In the genomic region with DNA sequence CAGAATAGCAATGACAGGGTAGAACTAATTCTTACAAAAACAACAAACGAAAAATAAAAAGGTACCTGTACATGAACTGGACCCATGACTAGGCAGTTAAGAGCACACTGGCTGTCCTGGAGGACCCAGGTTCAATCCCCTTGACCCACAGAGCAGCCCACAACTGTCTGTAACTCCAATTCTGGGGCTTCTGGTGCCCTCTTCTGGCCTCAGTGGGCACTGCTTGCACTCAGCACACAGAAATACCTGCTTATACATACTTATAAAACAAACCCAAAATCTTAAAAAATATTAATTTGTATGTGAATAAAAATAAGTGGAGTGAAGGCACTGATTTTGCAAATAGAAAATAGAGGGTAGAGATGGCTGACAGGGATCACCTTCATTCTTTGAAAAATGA, we compare ENCODE assay signal across 10 mouse cellular contexts. TPM values are rescaled to one million over a fixed set of nuclear protein-coding genes. Genes with fewer than 3 reads are reported as not detected.
DNase-seq lines count a peak whose midpoint lies in the region; ATAC-seq and TF ChIP-seq lines count a peak whose summit lies in the region.
"Had no signal": no experiment of that assay in that cellular context is flagged by ENCODE, and none has a peak within 500 bp of the region (broad histone marks: within the 10 kb centered on the region; RNA-seq: fewer than 3 reads in every experiment).

No protein-coding gene starts in this region.

- no peak overlapping the region for H3K4me3 ChIP-seq in hindbrain, embryonic 11.5 days (ENCODE audit: low read depth, low read length)
- no peak overlapping the region for H3K4me3 ChIP-seq in hindbrain, embryonic 12.5 days
- no peak overlapping the region for H3K4me3 ChIP-seq in midbrain, postnatal 0 days (ENCODE audit: low read depth, low read length)
- no peak overlapping the region for H3K4me3 ChIP-seq in midbrain, embryonic 16.5 days (ENCODE audit: low read depth, low read length)
- no peak overlapping the region for H3K4me3 ChIP-seq in MEL (ENCODE audit: control insufficient read depth in 1 of 2, insufficient read depth in 1 of 2, low read depth in 2 of 2, low read length in 2 of 2)
- H3K4me3 ChIP-seq: midbrain, embryonic 10.5 days had no signal

- peak; percentile 94 for TF ChIP-seq RAD21 in MEL (IDR thresholded peaks at IDR 0.05; ENCODE audit: low read depth, low read length)

- H3K9me3 ChIP-seq in hindbrain, embryonic 11.5 days (ENCODE audit: control insufficient read depth, low read length): no peaks in the 10 kb centered on the region
- no peaks in the 10 kb centered on the region for H3K9me3 ChIP-seq in hindbrain, embryonic 12.5 days (replicated peaks)
- no peaks in the 10 kb centered on the region for H3K9me3 ChIP-seq in midbrain, postnatal 0 days (ENCODE audit: low read length)
- H3K9me3 ChIP-seq in midbrain, embryonic 16.5 days (replicated peaks; ENCODE audit: control insufficient read depth, low read length, poor library complexity, severe bottlenecking): no peaks in the 10 kb centered on the region
- H3K9me3 ChIP-seq in MEL (replicated peaks; ENCODE audit: insufficient read depth, low read length): no peaks in the 10 kb centered on the region
- H3K9me3 ChIP-seq: midbrain, embryonic 10.5 days had no signal

- H3K27ac ChIP-seq in hindbrain, embryonic 11.5 days (ENCODE audit: low read depth, low read length): no peak overlapping the region
- H3K27ac ChIP-seq in hindbrain, embryonic 12.5 days: no peak overlapping the region
- no peak overlapping the region for H3K27ac ChIP-seq in midbrain, postnatal 0 days (ENCODE audit: low read depth, low read length)
- no peak overlapping the region for H3K27ac ChIP-seq in midbrain, embryonic 16.5 days (ENCODE audit: low read length)
- no peak overlapping the region for H3K27ac ChIP-seq in MEL (ENCODE audit: control insufficient read depth, low read depth, low read length)
- H3K27ac ChIP-seq: midbrain, embryonic 10.5 days had no signal

- peak; percentile 61 for TF ChIP-seq CTCF in midbrain, postnatal 0 days (IDR thresholded peaks at IDR 0.05)
- peak; percentile 65 to 91 (median 89) for TF ChIP-seq CTCF in MEL (IDR thresholded peaks at IDR 0.05 in 2 of 3, conservative IDR thresholded peaks at IDR 0.05 in 1 of 3; ENCODE audit: control insufficient read depth in 1 of 3, insufficient read depth in 1 of 3, low read depth in 2 of 3, low read length in 3 of 3, poor library complexity in 1 of 3, severe bottlenecking in 1 of 3)

- 61% methylated on average over 1 of the region's 1 CpGs for WGBS in hindbrain, embryonic 11.5 days
- 78% methylated on average over 1 of the region's 1 CpGs for WGBS in hindbrain, embryonic 12.5 days
- WGBS in midbrain, postnatal 0 days: 77% methylated on average over 1 of the region's 1 CpGs
- WGBS in midbrain, embryonic 16.5 days: 71% methylated on average over 1 of the region's 1 CpGs

- TF ChIP-seq POLR2A in MEL (IDR thresholded peaks at IDR 0.05; ENCODE audit: control insufficient read depth in 1 of 2, insufficient read depth in 1 of 2, low read depth in 1 of 2, low read length in 2 of 2, poor library complexity in 1 of 2): no peak

- no peak for TF ChIP-seq EP300 in MEL (IDR thresholded peaks at IDR 0.05; ENCODE audit: low read depth in 1 of 2, low read length in 2 of 2)

- DNase-seq in hindbrain, embryonic 11.5 days (ENCODE audit: low spot score): peak; percentile 36
- no peak for DNase-seq in midbrain, postnatal 0 days (ENCODE audit: low spot score)
- DNase-seq in MEL (ENCODE audit: low read depth, low spot score): peak; percentile 61
- DNase-seq in right cerebral cortex, adult 18-20 months: no peak

- H3K36me3 ChIP-seq in hindbrain, embryonic 11.5 days (ENCODE audit: control insufficient read depth, insufficient read depth, low read length): no peaks in the 10 kb centered on the region
- H3K36me3 ChIP-seq in hindbrain, embryonic 12.5 days: no peaks in the 10 kb centered on the region
- no peaks in the 10 kb centered on the region for H3K36me3 ChIP-seq in midbrain, postnatal 0 days (ENCODE audit: insufficient read depth, low read length)
- no peaks in the 10 kb centered on the region for H3K36me3 ChIP-seq in midbrain, embryonic 16.5 days (ENCODE audit: control insufficient read depth, insufficient read depth, low read length)
- H3K36me3 ChIP-seq in MEL (ENCODE audit: control insufficient read depth in 1 of 2, insufficient read depth in 2 of 2, low read length in 2 of 2): no peaks in the 10 kb centered on the region
- H3K36me3 ChIP-seq: midbrain, embryonic 10.5 days had no signal

- H3K27me3 ChIP-seq in hindbrain, embryonic 11.5 days (ENCODE audit: control insufficient read depth, insufficient read depth, low read length): no peaks in the 10 kb centered on the region
- H3K27me3 ChIP-seq in hindbrain, embryonic 12.5 days: no peaks in the 10 kb centered on the region
- no peaks in the 10 kb centered on the region for H3K27me3 ChIP-seq in midbrain, postnatal 0 days (ENCODE audit: insufficient read depth, low read length)
- no peaks in the 10 kb centered on the region for H3K27me3 ChIP-seq in midbrain, embryonic 16.5 days (ENCODE audit: control insufficient read depth, insufficient read depth, low read depth, low read length)
- no peaks in the 10 kb centered on the region for H3K27me3 ChIP-seq in MEL (ENCODE audit: control insufficient read depth in 1 of 2, insufficient read depth in 2 of 2, low read length in 2 of 2)

- no peaks in the 10 kb centered on the region for H3K4me1 ChIP-seq in hindbrain, embryonic 11.5 days (replicated peaks; ENCODE audit: control insufficient read depth, insufficient read depth, low read length)
- peaks cover 3% of the 10 kb centered on the region; the same call in 1 of the 2 replicates for H3K4me1 ChIP-seq in hindbrain, embryonic 12.5 days
- H3K4me1 ChIP-seq in midbrain, postnatal 0 days (ENCODE audit: insufficient read depth, low read length): no peaks in the 10 kb centered on the region
- H3K4me1 ChIP-seq in midbrain, embryonic 16.5 days (ENCODE audit: control insufficient read depth, insufficient read depth, low read length): peaks cover 4% of the 10 kb centered on the region; the same call in 1 of the 2 replicates
- H3K4me1 ChIP-seq in MEL (ENCODE audit: control insufficient read depth in 1 of 2, insufficient read depth in 2 of 2, low read length in 2 of 2): no peaks in the 10 kb centered on the region; a peak in 1 of 4 replicates

- no peaks in the 10 kb centered on the region for H3K79me2 ChIP-seq in MEL (ENCODE audit: control insufficient read depth, insufficient read depth, low read length, poor library complexity)

- no peak overlapping the region for H3K9ac ChIP-seq in hindbrain, embryonic 11.5 days (ENCODE audit: low read depth, low read length)
- no peak overlapping the region for H3K9ac ChIP-seq in hindbrain, embryonic 12.5 days
- H3K9ac ChIP-seq in midbrain, postnatal 0 days (replicated peaks; ENCODE audit: low read length, poor library complexity, severe bottlenecking): no peak overlapping the region
- H3K9ac ChIP-seq in midbrain, embryonic 16.5 days (ENCODE audit: low read depth, low read length): no peak overlapping the region
- H3K9ac ChIP-seq in MEL (ENCODE audit: control insufficient read depth, low read depth, low read length, poor library complexity, severe bottlenecking): no peak overlapping the region

- H3K4me2 ChIP-seq in hindbrain, embryonic 11.5 days (replicated peaks; ENCODE audit: low read depth, low read length): no peak overlapping the region
- H3K4me2 ChIP-seq in hindbrain, embryonic 12.5 days (replicated peaks): no peak overlapping the region
- no peak overlapping the region for H3K4me2 ChIP-seq in midbrain, postnatal 0 days (ENCODE audit: low read depth, low read length, poor library complexity, severe bottlenecking)
- no peak overlapping the region for H3K4me2 ChIP-seq in midbrain, embryonic 16.5 days (ENCODE audit: low read length)

- no peak for ATAC-seq in hindbrain, embryonic 11.5 days (ENCODE audit: low FRiP score)
- no peak for ATAC-seq in hindbrain, embryonic 12.5 days (ENCODE audit: low FRiP score)
- ATAC-seq in midbrain, postnatal 0 days (ENCODE audit: low FRiP score): no peak
- ATAC-seq in midbrain, embryonic 16.5 days: no peak
- ATAC-seq in megakaryocyte-erythroid progenitor cell, adult 5-6 weeks (replicated peaks; ENCODE audit: low FRiP score, low TSS enrichment, poor library complexity, severe bottlenecking): 0 out of 2 replicates have a peak, but pooled peaks have one; percentile 53
- no peak for ATAC-seq in megakaryocyte, adult 5-6 weeks (ENCODE audit: poor library complexity, severe bottlenecking)

TF ChIP-seq in MEL, 35 proteins besides CTCF, POLR2A, EP300 and RAD21 (continues in another document):
- TF ChIP-seq MAZ (IDR thresholded peaks at IDR 0.05; ENCODE audit: low read depth, low read length): 0 out of 2 replicates have a peak, but pooled peaks have one; percentile 35
- TF ChIP-seq MYB (IDR thresholded peaks at IDR 0.05; ENCODE audit: low read depth, low read length): no peak
- TF ChIP-seq RCOR1 (IDR thresholded peaks at IDR 0.05; ENCODE audit: low read depth, low read length): no peak
- TF ChIP-seq BHLHE40 (IDR thresholded peaks at IDR 0.05; ENCODE audit: borderline replicate concordance, low read depth, low read length): no peak
- peak; percentile 91 for TF ChIP-seq ZC3H11A (IDR thresholded peaks at IDR 0.05; ENCODE audit: low read depth, low read length)
- no peak for TF ChIP-seq JUND (IDR thresholded peaks at IDR 0.05; ENCODE audit: low read depth, low read length)
- TF ChIP-seq E2F4 (IDR thresholded peaks at IDR 0.05; ENCODE audit: borderline replicate concordance, low read depth, low read length): no peak
- TF ChIP-seq SMC3 (IDR thresholded peaks at IDR 0.05; ENCODE audit: low read depth, low read length): peak; percentile 94
- no peak for TF ChIP-seq TAL1 (IDR thresholded peaks at IDR 0.05; ENCODE audit: low read length)
- no peak for TF ChIP-seq CHD2 (IDR thresholded peaks at IDR 0.05; ENCODE audit: low read length)

RNA-seq across cellular contexts. Expression of gene Slc28a3, which starts 54.7 kb away (rescaled TPM):
- polyA plus RNA-seq in hindbrain, embryonic 11.5 days (2014; fragmentation: Nextera tagmentation; extraction: Ambion mirVana): 0.08 TPM in 1 of 2 replicates, not detected in the other
- not detected in 2 replicates for polyA plus RNA-seq in hindbrain, embryonic 12.5 days (2016; fragmentation: Nextera tagmentation; extraction: Ambion mirVana)
- total RNA-seq in midbrain, postnatal 0 days (2014; rRNA removed): 0.19 TPM in 1 of 2 replicates, not detected in the other
- not detected in 2 replicates for polyA plus RNA-seq in midbrain, postnatal 0 days (2015; fragmentation: Nextera tagmentation; extraction: Ambion mirVana)
- not detected in 2 replicates for polyA plus RNA-seq in midbrain, embryonic 16.5 days (2015; fragmentation: Nextera tagmentation; extraction: Ambion mirVana)
- not detected in 2 replicates for total RNA-seq in MEL (2012; rRNA removed)
- polyA plus RNA-seq in MEL (2012; ENCODE audit: insufficient read depth in 1 of 2, insufficient read length in 2 of 2, low read depth in 1 of 2, low replicate concordance in 2 of 2, missing spikeins in 1 of 2): 1 to 10 TPM in 1 of 2 experiments, not detected in 1; 1.4 TPM
- 1.4 TPM in 1 of 2 replicates, not detected in the other for total RNA-seq in megakaryocyte-erythroid progenitor cell, adult 5-6 weeks (2014; fragmentation: Nextera tagmentation)
- not detected in 2 replicates for total RNA-seq in megakaryocyte-erythroid progenitor cell, adult 5-6 weeks (2017)
- not detected in 2 replicates for total RNA-seq in megakaryocyte, adult 5-6 weeks (2015)
- total RNA-seq in megakaryocyte, adult 5-6 weeks (2017): not detected in 2 replicates
- total RNA-seq: left cerebral cortex, adult 18-20 months had no signal
- polyA plus RNA-seq: midbrain, embryonic 10.5 days had no signal

Comparison
In these comparisons a context has a peak if more than half of its experiments do, and no peak if none do; other contexts are left out.
1. DNase-seq: peak in hindbrain, embryonic 11.5 days (single experiment) and MEL (single experiment); none in midbrain, postnatal 0 days (single experiment) and right cerebral cortex, adult 18-20 months (single experiment).